Mouse (Mus musculus): ENCODE results near the gene Trim52. TPM values are rescaled to one million over a fixed set of nuclear protein-coding genes. Genes with fewer than 3 reads are reported as not detected.
"Not testable (repeated sequence)": the region's sequence is repeated elsewhere in the genome, so short reads cannot be mapped to it uniquely, and the experiment has no call there.

The Trim52 gene
- total and polyA plus RNA-seq, 3 experiments, result not detected

GRCm38 (mm10) chr14:106162331-106162730 is 56.3 kb downstream of the Trim52 start:
- H3K27ac ChIP-seq (ENCODE audit: insufficient read depth, low read depth), result no peak overlapping the region
- H3K79me2 ChIP-seq (replicated peaks; ENCODE audit: control insufficient read depth, extremely low read depth, insufficient read depth, poor library complexity, severe bottlenecking), result no peaks in the 10 kb centered on the region
- H3K36me3 ChIP-seq (replicated peaks in 1 of 2; ENCODE audit: control insufficient read depth in 1 of 2, insufficient read depth in 1 of 2, low read length in 1 of 2), result no peaks in the 10 kb centered on the region
- DNase-seq (ENCODE audit: extremely low read depth), result no peak
- no peak overlapping the region for H3K9ac ChIP-seq (ENCODE audit: insufficient read depth, low read depth)
- peaks cover 6% of the 10 kb centered on the region for H3K9me3 ChIP-seq (replicated peaks; ENCODE audit: low read length)
- no peak overlapping the region for H3K4me2 ChIP-seq (ENCODE audit: insufficient read depth, low read depth, poor library complexity, severe bottlenecking)
- no peak overlapping the region for H3K4me3 ChIP-seq (replicated peaks in 1 of 3; ENCODE audit: low read depth in 2 of 3, low read length in 2 of 3, poor library complexity in 1 of 3)
- no peak for TF ChIP-seq USF1 (IDR thresholded peaks at IDR 0.05; ENCODE audit: low read depth, low read length)
- TF ChIP-seq USF2 (conservative IDR thresholded peaks at IDR 0.05; ENCODE audit: low read depth, low read length), result no peak
- TF ChIP-seq HCFC1 (IDR thresholded peaks at IDR 0.05; ENCODE audit: low read depth, low read length), result no peak
- no peak for TF ChIP-seq MEF2A (IDR thresholded peaks at IDR 0.05; ENCODE audit: borderline replicate concordance, low read depth, low read length)
- TF ChIP-seq POLR2AphosphoS2 (IDR thresholded peaks at IDR 0.05; ENCODE audit: low read depth, low read length), result no peak
- no peak for TF ChIP-seq ZC3H11A (IDR thresholded peaks at IDR 0.05; ENCODE audit: low read depth, low read length)
- TF ChIP-seq MAZ (IDR thresholded peaks at IDR 0.05; ENCODE audit: low read depth, low read length), result no peak
- TF ChIP-seq POLR2A (IDR thresholded peaks at IDR 0.05; ENCODE audit: low read depth, low read length), result no peak
- no peak for TF ChIP-seq MAX (IDR thresholded peaks at IDR 0.05; ENCODE audit: low read length)
- no peak for TF ChIP-seq CHD2 (IDR thresholded peaks at IDR 0.05; ENCODE audit: low read length)
- TF ChIP-seq BHLHE40 (IDR thresholded peaks at IDR 0.05; ENCODE audit: low read depth, low read length), result no peak
- no peak for TF ChIP-seq KAT2A (IDR thresholded peaks at IDR 0.05; ENCODE audit: insufficient replicate concordance, low read length)
- no peak for TF ChIP-seq ELF1 (IDR thresholded peaks at IDR 0.05; ENCODE audit: low read depth, low read length)
- TF ChIP-seq E2F4 (IDR thresholded peaks at IDR 0.05; ENCODE audit: insufficient replicate concordance, low read depth, low read length), result no peak
- dilution Hi-C loops (cut with MboI; ENCODE audit: extremely low pct_ligation_motif_present, extremely low pct_unique_long_range_greater_than_20kb, low sequenced_read_pairs) (no loop called here), in situ Hi-C loops (cut with MboI; ENCODE audit: low pct_ligation_motif_present, low pct_unique_long_range_greater_than_20kb, low sequenced_read_pairs) (no loop called here)
- no peaks in the 10 kb centered on the region for H3K27me3 ChIP-seq (replicated peaks)
- H3K4me1 ChIP-seq (ENCODE audit: control insufficient read depth in 1 of 2, insufficient read depth in 2 of 2), result no peaks in the 10 kb centered on the region

- H3K9me3 ChIP-seq (replicated peaks; ENCODE audit: low read length), result peaks cover 11% of the 10 kb centered on the region
- DNase-seq (ENCODE audit: extremely low read depth), result no peak
- no peak overlapping the region for H3K4me3 ChIP-seq (replicated peaks in 1 of 3; ENCODE audit: low read depth in 2 of 3, low read length in 2 of 3, poor library complexity in 1 of 3)
- no peak overlapping the region for H3K27ac ChIP-seq (ENCODE audit: insufficient read depth, low read depth)
- TF ChIP-seq ELF1 (IDR thresholded peaks at IDR 0.05; ENCODE audit: low read depth, low read length), result no peak
- no peak for TF ChIP-seq GABPA (IDR thresholded peaks at IDR 0.05; ENCODE audit: insufficient replicate concordance, low read depth, low read length)
- TF ChIP-seq JUN (IDR thresholded peaks at IDR 0.05; ENCODE audit: insufficient read depth, low read depth, low read length), result no peak
- TF ChIP-seq RCOR1 (conservative IDR thresholded peaks at IDR 0.05; ENCODE audit: low read depth, low read length), result no peak
- TF ChIP-seq ZKSCAN1 (IDR thresholded peaks at IDR 0.05; ENCODE audit: borderline replicate concordance, low read depth, low read length), result no peak
- TF ChIP-seq MYC (IDR thresholded peaks at IDR 0.05; ENCODE audit: low read depth, low read length), result no peak
- no peak for TF ChIP-seq EP300 (IDR thresholded peaks at IDR 0.05; ENCODE audit: low read length)
- TF ChIP-seq ZNF384 (IDR thresholded peaks at IDR 0.05; ENCODE audit: low read depth, low read length), result no peak
- TF ChIP-seq NELFE (IDR thresholded peaks at IDR 0.05; ENCODE audit: low read depth, low read length), result no peak
- TF ChIP-seq BHLHE40 (IDR thresholded peaks at IDR 0.05; ENCODE audit: low read depth, low read length), result no peak
- no peak for TF ChIP-seq MAFK (IDR thresholded peaks at IDR 0.05; ENCODE audit: insufficient replicate concordance, low read length)
- no peak for TF ChIP-seq TBP (conservative IDR thresholded peaks at IDR 0.05; ENCODE audit: low read depth, low read length)
- dilution Hi-C loops (cut with MboI; ENCODE audit: extremely low pct_ligation_motif_present, extremely low pct_unique_long_range_greater_than_20kb, low sequenced_read_pairs) (no loop called here), in situ Hi-C loops (cut with MboI; ENCODE audit: low pct_ligation_motif_present, low pct_unique_long_range_greater_than_20kb, low sequenced_read_pairs) (no loop called here)
- no peaks in the 10 kb centered on the region for H3K4me1 ChIP-seq (ENCODE audit: control insufficient read depth in 1 of 2, insufficient read depth in 2 of 2)
- no peaks in the 10 kb centered on the region for H3K36me3 ChIP-seq (replicated peaks in 1 of 2; ENCODE audit: control insufficient read depth in 1 of 2, insufficient read depth in 1 of 2, low read length in 1 of 2)
- H3K4me2 ChIP-seq (ENCODE audit: insufficient read depth, low read depth, poor library complexity, severe bottlenecking), result no peak overlapping the region
- H3K27me3 ChIP-seq (replicated peaks), result no peaks in the 10 kb centered on the region
- H3K9ac ChIP-seq (ENCODE audit: insufficient read depth, low read depth), result no peak overlapping the region
- no peaks in the 10 kb centered on the region for H3K79me2 ChIP-seq (replicated peaks; ENCODE audit: control insufficient read depth, extremely low read depth, insufficient read depth, poor library complexity, severe bottlenecking)
Measured at GRCm38 (mm10) chr14:106163196-106163595, 57.2 kb downstream of the Trim52 start.

GRCm38 (mm10) chr14:106163933-106164332 is 57.9 kb downstream of the Trim52 start:
- H3K27ac ChIP-seq (ENCODE audit: insufficient read depth, low read depth); H3K27me3 ChIP-seq (replicated peaks); H3K9ac ChIP-seq (ENCODE audit: insufficient read depth, low read depth); H3K4me2 ChIP-seq (ENCODE audit: insufficient read depth, low read depth, poor library complexity, severe bottlenecking); H3K36me3 ChIP-seq (replicated peaks in 1 of 2; ENCODE audit: control insufficient read depth in 1 of 2, insufficient read depth in 1 of 2, low read length in 1 of 2); H3K79me2 ChIP-seq (replicated peaks; ENCODE audit: control insufficient read depth, extremely low read depth, insufficient read depth, poor library complexity, severe bottlenecking); dilution Hi-C loops (cut with MboI; ENCODE audit: extremely low pct_ligation_motif_present, extremely low pct_unique_long_range_greater_than_20kb, low sequenced_read_pairs); H3K4me1 ChIP-seq (ENCODE audit: control insufficient read depth in 1 of 2, insufficient read depth in 2 of 2); H3K4me3 ChIP-seq (replicated peaks in 1 of 3; ENCODE audit: low read depth in 2 of 3, low read length in 2 of 3, poor library complexity in 1 of 3); in situ Hi-C loops (cut with MboI; ENCODE audit: low pct_ligation_motif_present, low pct_unique_long_range_greater_than_20kb, low sequenced_read_pairs): not testable (repeated sequence)
- H3K9me3 ChIP-seq (replicated peaks; ENCODE audit: low read length), result peaks cover 15% of the 10 kb centered on the region
- peak; percentile 4 for DNase-seq (ENCODE audit: extremely low read depth)
